Mouse (Mus musculus) myocyte (in vitro differentiated cells): ENCODE measurements around the gene Myo9a. TPM values are rescaled to one million over a fixed set of nuclear protein-coding genes. Genes with fewer than 3 reads are reported as not detected.

Experiments used
- H3K27me3 ChIP-seq: one replicate; pipeline ENCODE4 v1.6.1; 2011; ENCODE audit not compliant: control insufficient read depth, insufficient read depth, insufficient read length
- H3K36me3 ChIP-seq: one replicate; pipeline ENCODE4 v1.6.1; 2011; ENCODE audit not compliant: control insufficient read depth, insufficient read depth
- H3K4me2 ChIP-seq: one replicate; pipeline ENCODE4 v1.6.1; 2011; ENCODE audit warnings: low read depth, control low read depth
- H3K4me3 ChIP-seq: one replicate; pipeline ENCODE4 v1.5.1; 2011; ENCODE audit warnings: mild to moderate bottlenecking, control low read depth, moderate library complexity
- H3K79me2 ChIP-seq: one replicate; pipeline ENCODE4 v1.6.1; 2011; ENCODE audit not compliant: control insufficient read depth, insufficient read depth
- H3ac ChIP-seq: one replicate; pipeline ENCODE4 v1.6.1; 2011; ENCODE audit not compliant: control insufficient read depth, insufficient read length
- CEBPB ChIP-seq: IDR thresholded peaks from 2 replicates; pipeline ENCODE4 v1.6.1; 2011; ENCODE audit warnings: mild to moderate bottlenecking, moderate library complexity; ENCODE audit not compliant: poor library complexity, insufficient read depth, severe bottlenecking
- E2F4 ChIP-seq: IDR thresholded peaks from one replicate; pipeline ENCODE4 v1.6.1; 2011; ENCODE audit warnings: mild to moderate bottlenecking, control low read depth, moderate library complexity; ENCODE audit not compliant: insufficient read depth
- MAX ChIP-seq: IDR thresholded peaks from one replicate; pipeline ENCODE4 v1.6.1; 2011; ENCODE audit warnings: low read depth, mild to moderate bottlenecking, control low read depth
- MYOD1 ChIP-seq, 3 experiments: IDR thresholded peaks; one replicate each; pipeline ENCODE4 v1.6.1; 2011; ENCODE audit warnings: control low read depth in 2 of 3, low read depth in 2 of 3, mild to moderate bottlenecking in 2 of 3, moderate library complexity in 1 of 3; ENCODE audit not compliant: insufficient read length in 2 of 3, control insufficient read depth in 1 of 3
- MYOG ChIP-seq, 3 experiments: IDR thresholded peaks; one replicate each; pipeline ENCODE4 v1.6.1; 2011; ENCODE audit warnings: control low read depth in 2 of 3, low read depth in 2 of 3, mild to moderate bottlenecking in 2 of 3; ENCODE audit not compliant: insufficient read length in 2 of 3, control insufficient read depth in 1 of 3, insufficient read depth in 1 of 3
- POLR2A ChIP-seq: IDR thresholded peaks from one replicate; pipeline ENCODE4 v1.6.1; 2011; ENCODE audit warnings: low read depth, mild to moderate bottlenecking, control low read depth, moderate library complexity; ENCODE audit not compliant: insufficient read length
- POLR2AphosphoS2 ChIP-seq: IDR thresholded peaks from one replicate; pipeline ENCODE4 v1.6.1; 2011; ENCODE audit warnings: low read depth, control low read depth; ENCODE audit not compliant: insufficient read length
- REST ChIP-seq: IDR thresholded peaks from one replicate; pipeline ENCODE4 v1.6.1; 2011; ENCODE audit warnings: mild to moderate bottlenecking, control low read depth, moderate library complexity; ENCODE audit not compliant: insufficient read depth, insufficient read length
- SRF ChIP-seq: IDR thresholded peaks from one replicate; pipeline ENCODE4 v1.6.1; 2011; ENCODE audit warnings: low read depth; ENCODE audit not compliant: control insufficient read depth, insufficient read length
- TCF12 ChIP-seq: IDR thresholded peaks from one replicate; pipeline ENCODE4 v1.6.1; 2011; ENCODE audit warnings: mild to moderate bottlenecking, control low read depth; ENCODE audit not compliant: poor library complexity, insufficient read depth, severe bottlenecking
- TCF3 ChIP-seq: IDR thresholded peaks from one replicate; pipeline ENCODE4 v1.6.1; 2011; ENCODE audit warnings: low read depth, control low read depth; ENCODE audit not compliant: insufficient read length
- USF1 ChIP-seq: IDR thresholded peaks from one replicate; pipeline ENCODE4 v1.6.1; 2011; ENCODE audit warnings: low read depth, mild to moderate bottlenecking, control low read depth, moderate library complexity
- polyA plus RNA-seq: library from polyadenylated mRNA; unstranded; fragments of >200 nt; fragmentation: generic; extraction: Trizol; gene quantifications from one replicate; pipeline ENCODE4 v1.2.1, GENCODE M21; 2012; ENCODE audit warnings: missing spikeins

The Myo9a gene
- polyA plus RNA-seq, 1 experiment, result 3.5 TPM

GRCm38 (mm10) chr9:59969383-59969782 is 218.7 kb downstream of the Myo9a start:
- Histone ChIP-seq H3K27me3 (peaks cover 9% of the 10 kb centered on the region), H3ac (no peak overlapping the region), H3K36me3 (no peaks in the 10 kb centered on the region), H3K4me2 (no peak overlapping the region), H3K79me2 (no peaks in the 10 kb centered on the region), H3K4me3 (no peak overlapping the region)
- no peak for TF ChIP-seq TCF12

GRCm38 (mm10) chr9:59971263-59971662 is 220.6 kb downstream of the Myo9a start:
- Histone ChIP-seq H3K4me2 (no peak overlapping the region), H3K4me3 (no peak overlapping the region), H3K27me3 (peaks cover 5% of the 10 kb centered on the region), H3K79me2 (no peaks in the 10 kb centered on the region), H3K36me3 (no peaks in the 10 kb centered on the region), H3ac (no peak overlapping the region)
- TF ChIP-seq SRF (no peak), CEBPB (no peak), MYOG (IDR thresholded peaks at IDR 0.05; ENCODE audit: control insufficient read depth in 1 of 3, insufficient read depth in 1 of 3, insufficient read length in 2 of 3, low read depth in 2 of 3) (no peak), E2F4 (no peak), POLR2A (no peak), TCF12 (no peak), MYOD1 (IDR thresholded peaks at IDR 0.05; ENCODE audit: control insufficient read depth in 1 of 3, insufficient read length in 2 of 3, low read depth in 2 of 3) (no peak), MAX (no peak), USF1 (no peak), POLR2AphosphoS2 (no peak), TCF3 (no peak), REST (no peak)

Other genes with a start within 250 kb of the Myo9a start
- 131 TPM for gene Hexa, start 211.4 kb upstream of the Myo9a start, polyA plus RNA-seq
- 1.2 TPM for gene Tmem202, start 211.0 kb upstream of the Myo9a start, polyA plus RNA-seq
- not detected for gene Celf6, start 173.0 kb upstream of the Myo9a start, polyA plus RNA-seq
- gene Parp6, start 133.6 kb upstream of the Myo9a start, polyA plus RNA-seq, result 11.4 TPM
- gene Pkm, start 94.5 kb upstream of the Myo9a start, polyA plus RNA-seq, result 3,717 TPM
- 1.5 TPM for gene Gramd2, start 70.8 kb upstream of the Myo9a start, polyA plus RNA-seq
- gene Senp8, start 186 bp upstream of the Myo9a start, polyA plus RNA-seq, result 2.6 TPM
- not detected for gene Nr2e3, start 209.8 kb downstream of the Myo9a start, polyA plus RNA-seq